Mouse (Mus musculus) hindbrain, embryonic 13.5 days (tissue): ENCODE data around the gene Slc16a1. TPM values are rescaled to one million over a fixed set of nuclear protein-coding genes. Genes with fewer than 3 reads are reported as not detected.
"Not testable (repeated sequence)": the region's sequence is repeated elsewhere in the genome, so short reads cannot be mapped to it uniquely, and the experiment has no call there.

Experiments used
- ATAC-seq: fragments of 200-750 bp; cut with Nextera tagmentation; 2 replicates; pipeline ENCODE4 v1.8.0; 2017; ENCODE audit warnings: moderate TSS enrichment; ENCODE audit not compliant: low FRiP score
- H3K27ac ChIP-seq: fragments of 300-500 bp; sonication (generic); 2 replicates; pipeline ENCODE4 v1.5.1; 2015; ENCODE audit warnings: inconsistent platforms, mild to moderate bottlenecking, moderate library complexity
- H3K27me3 ChIP-seq: fragments of 300-500 bp; sonication (generic); 2 replicates; pipeline ENCODE4 v1.6.1; 2015; ENCODE audit warnings: mild to moderate bottlenecking, inconsistent platforms
- H3K36me3 ChIP-seq: fragments of 300-500 bp; sonication (generic); 2 replicates; pipeline ENCODE4 v1.6.1; 2015; ENCODE audit warnings: mild to moderate bottlenecking, inconsistent platforms
- H3K4me1 ChIP-seq: fragments of 300-500 bp; sonication (generic); replicated peaks from 2 replicates; pipeline ENCODE4 v1.6.1; 2015; ENCODE audit warnings: inconsistent platforms
- H3K4me2 ChIP-seq: fragments of 300-500 bp; sonication (generic); 2 replicates; pipeline ENCODE4 v1.6.1; 2015; ENCODE audit warnings: inconsistent platforms, mild to moderate bottlenecking, moderate library complexity
- H3K4me3 ChIP-seq: fragments of 300-500 bp; sonication (generic); 2 replicates; pipeline ENCODE4 v1.5.1; 2015; ENCODE audit warnings: mild to moderate bottlenecking, inconsistent platforms
- H3K9ac ChIP-seq: fragments of 300-500 bp; sonication (generic); 2 replicates; pipeline ENCODE4 v1.6.1; 2015; ENCODE audit warnings: mild to moderate bottlenecking, inconsistent platforms
- H3K9me3 ChIP-seq: fragments of 300-500 bp; sonication (generic); 2 replicates; pipeline ENCODE4 v1.6.1; 2016; ENCODE audit warnings: inconsistent platforms
- WGBS: fragments of 180-500 bp; shearing (Covaris S2); methylation state at CpG from one replicate; pipeline ENCODE4 v1.1.7; 2015; 5-methylcytosine and 5-hydroxymethylcytosine counted together
- polyA plus RNA-seq: library from polyadenylated mRNA; unstranded; fragments of >200 nt; fragmentation: Nextera tagmentation; extraction: Ambion mirVana; gene quantifications from 2 replicates; pipeline ENCODE4 v1.2.1, GENCODE M21; 2015

Slc16a1 gene
- polyA plus RNA-seq, 1 experiment from 2014 or later = 8.4 TPM

DNA sequence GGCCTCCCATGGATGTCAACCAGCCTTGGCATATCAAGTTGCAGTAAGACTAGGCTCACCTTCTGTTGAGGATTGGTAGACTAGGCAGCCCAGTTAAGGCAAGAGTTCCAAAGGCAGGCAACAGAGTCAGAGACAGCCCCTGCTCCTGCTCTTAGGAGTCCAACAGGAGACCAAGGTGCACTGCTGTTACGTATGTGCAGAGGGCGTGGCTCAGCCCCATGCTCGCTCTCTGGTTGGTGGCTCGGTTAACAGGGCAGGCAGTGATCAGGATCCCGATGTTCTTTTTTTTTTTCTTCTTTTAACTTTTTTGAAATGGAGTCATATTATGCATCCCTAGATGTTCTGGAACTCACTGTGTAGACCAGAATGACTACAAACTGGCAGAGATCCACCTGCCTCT, 30.5 kb downstream of the Slc16a1 start:
- WGBS = 90% methylated on average over 5 of the region's 5 CpGs

DNA sequence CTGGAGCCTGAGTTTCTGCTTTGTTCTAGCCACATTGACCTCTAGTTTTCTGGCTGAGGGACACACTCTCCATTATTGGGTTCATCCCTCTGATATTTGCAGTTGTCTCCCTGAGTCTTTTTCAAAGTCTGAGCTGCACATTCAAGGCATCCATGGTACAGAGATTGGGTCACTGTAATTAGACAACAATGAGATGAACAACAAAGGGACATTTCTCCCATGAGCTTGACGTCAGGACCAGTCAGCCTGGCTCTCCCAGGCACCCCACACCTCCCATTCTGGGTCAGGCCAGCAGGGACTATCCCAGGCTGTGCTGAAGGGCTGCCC, 31.4 kb downstream of the Slc16a1 start:
- Histone ChIP-seq H3K36me3 (no peaks in the 10 kb centered on the region), H3K27ac (no peak overlapping the region), H3K4me2 (no peak overlapping the region), H3K9me3 (no peaks in the 10 kb centered on the region), H3K4me1 (peaks cover 27% of the 10 kb centered on the region), H3K27me3 (no peaks in the 10 kb centered on the region), H3K4me3 (no peak overlapping the region), H3K9ac (no peak overlapping the region)
- 0 out of 2 replicates have a peak, but pooled peaks have one; percentile 41 for ATAC-seq
- 12% methylated on average over 1 of the region's 1 CpGs for WGBS

More for the DNA sequence above, 30.5 kb downstream of the Slc16a1 start:
- no peaks in the 10 kb centered on the region for H3K27me3 ChIP-seq
- no peaks in the 10 kb centered on the region for H3K9me3 ChIP-seq
- no peaks in the 10 kb centered on the region for H3K36me3 ChIP-seq
- no peak overlapping the region for H3K4me2 ChIP-seq
- no peak for ATAC-seq
- no peak overlapping the region for H3K27ac ChIP-seq
- H3K4me3 ChIP-seq = no peak overlapping the region
- H3K9ac ChIP-seq = no peak overlapping the region
- peaks cover 19% of the 10 kb centered on the region for H3K4me1 ChIP-seq

DNA sequence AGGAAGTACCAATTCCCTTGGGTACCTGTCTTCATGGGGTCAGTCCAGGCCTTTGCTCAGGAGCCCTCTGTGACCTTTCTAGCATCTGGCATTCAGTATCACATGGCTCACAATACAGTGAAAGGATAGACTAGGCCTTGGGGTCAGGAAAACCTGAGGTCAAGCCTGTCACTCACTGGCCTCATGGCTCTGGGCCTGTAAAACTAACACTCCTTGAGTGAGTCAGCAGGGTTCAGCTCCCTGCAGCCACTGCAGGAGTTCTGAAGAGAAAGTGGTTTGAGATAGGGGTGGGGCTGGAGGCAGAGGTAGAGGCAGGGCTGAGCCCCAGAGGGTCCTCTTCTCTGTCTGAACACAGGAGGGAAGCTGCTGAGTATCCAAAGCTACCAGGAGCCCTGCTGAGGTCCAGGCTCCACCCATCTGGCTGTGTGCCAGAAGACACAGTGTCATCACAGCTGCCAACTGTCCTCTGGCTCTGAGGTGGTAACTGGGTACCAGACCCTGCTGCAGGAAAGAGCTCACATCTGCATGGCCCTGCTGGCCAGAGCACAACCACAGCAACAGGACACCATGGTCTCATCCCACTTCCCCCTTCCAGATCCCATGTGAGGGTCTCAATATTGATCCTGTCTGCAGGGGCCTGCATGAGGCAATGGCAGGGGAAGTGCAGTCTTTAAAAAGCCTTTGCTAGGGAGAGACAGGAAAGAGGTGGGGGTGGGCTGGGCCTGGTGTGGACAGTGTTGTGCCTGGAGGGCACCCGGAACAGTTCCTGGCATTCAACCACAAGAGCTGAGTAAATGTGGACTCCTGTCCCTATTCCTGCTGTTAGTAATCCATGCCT, 31.9 kb downstream of the Slc16a1 start:
- peak; percentile 44; the same call in 1 of the 2 replicates for ATAC-seq
- H3K4me3 ChIP-seq, H3K36me3 ChIP-seq, H3K4me2 ChIP-seq, H3K9ac ChIP-seq, H3K27ac ChIP-seq, H3K27me3 ChIP-seq, H3K9me3 ChIP-seq: not testable (repeated sequence)
- peaks cover 33% of the 10 kb centered on the region for H3K4me1 ChIP-seq
- 32% methylated on average over 1 of the region's 1 CpGs for WGBS

DNA sequence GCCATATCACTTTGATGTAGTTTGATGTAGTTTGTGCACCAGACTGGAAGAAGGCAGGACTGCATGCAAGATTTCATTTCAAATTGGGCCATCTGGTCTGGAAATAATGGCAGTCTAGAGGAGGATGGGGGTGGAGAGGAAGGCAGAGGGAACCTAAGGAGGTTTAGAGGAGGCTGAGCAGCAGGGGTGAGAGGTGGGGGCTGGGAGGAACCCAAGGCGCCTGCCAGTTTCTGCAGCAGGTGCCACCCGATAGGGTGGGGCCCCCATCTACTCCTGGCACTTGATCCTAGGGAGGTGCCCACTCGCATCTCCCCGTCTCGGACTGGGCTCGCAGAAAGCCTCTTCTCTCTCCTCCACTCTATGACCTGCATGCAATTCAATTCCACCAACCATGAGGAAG, 33.1 kb downstream of the Slc16a1 start:
- 72% methylated on average over 6 of the region's 6 CpGs for WGBS
- peaks cover 37% of the 10 kb centered on the region for H3K4me1 ChIP-seq
- ATAC-seq = no peak

DNA sequence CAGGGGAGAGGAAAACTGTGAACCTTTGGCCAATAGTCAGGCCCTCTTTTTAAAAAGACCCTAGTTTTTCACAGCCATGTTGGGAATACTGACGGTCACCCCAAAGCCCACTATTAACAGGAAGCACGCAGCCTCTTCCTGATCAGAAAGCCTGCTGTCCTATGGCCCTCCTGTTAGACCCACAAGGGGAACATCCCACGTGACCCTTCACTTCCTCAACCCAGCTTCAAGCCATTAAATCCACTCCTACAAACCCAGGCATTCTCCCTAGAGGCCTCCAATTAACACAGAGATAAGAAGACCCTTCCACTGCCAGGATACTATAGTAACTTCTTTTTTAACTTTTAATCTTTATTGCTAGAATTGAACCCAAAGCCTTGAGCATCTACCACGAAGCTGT, 33.6 kb downstream of the Slc16a1 start:
- Histone ChIP-seq H3K4me1 (peaks cover 37% of the 10 kb centered on the region), H3K9ac (no peak overlapping the region), H3K9me3 (no peaks in the 10 kb centered on the region), H3K4me3 (no peak overlapping the region), H3K4me2 (no peak overlapping the region), H3K27ac (no peak overlapping the region), H3K36me3 (no peaks in the 10 kb centered on the region), H3K27me3 (no peaks in the 10 kb centered on the region)
- ATAC-seq = no peak
- WGBS = 67% methylated on average over 4 of the region's 4 CpGs

More for the DNA sequence above, 33.1 kb downstream of the Slc16a1 start:
- no peaks in the 10 kb centered on the region for H3K36me3 ChIP-seq
- H3K27ac ChIP-seq = no peak overlapping the region
- H3K4me3 ChIP-seq = no peak overlapping the region
- H3K27me3 ChIP-seq = no peaks in the 10 kb centered on the region
- no peak overlapping the region for H3K9ac ChIP-seq
- no peaks in the 10 kb centered on the region for H3K9me3 ChIP-seq
- H3K4me2 ChIP-seq = no peak overlapping the region

DNA sequence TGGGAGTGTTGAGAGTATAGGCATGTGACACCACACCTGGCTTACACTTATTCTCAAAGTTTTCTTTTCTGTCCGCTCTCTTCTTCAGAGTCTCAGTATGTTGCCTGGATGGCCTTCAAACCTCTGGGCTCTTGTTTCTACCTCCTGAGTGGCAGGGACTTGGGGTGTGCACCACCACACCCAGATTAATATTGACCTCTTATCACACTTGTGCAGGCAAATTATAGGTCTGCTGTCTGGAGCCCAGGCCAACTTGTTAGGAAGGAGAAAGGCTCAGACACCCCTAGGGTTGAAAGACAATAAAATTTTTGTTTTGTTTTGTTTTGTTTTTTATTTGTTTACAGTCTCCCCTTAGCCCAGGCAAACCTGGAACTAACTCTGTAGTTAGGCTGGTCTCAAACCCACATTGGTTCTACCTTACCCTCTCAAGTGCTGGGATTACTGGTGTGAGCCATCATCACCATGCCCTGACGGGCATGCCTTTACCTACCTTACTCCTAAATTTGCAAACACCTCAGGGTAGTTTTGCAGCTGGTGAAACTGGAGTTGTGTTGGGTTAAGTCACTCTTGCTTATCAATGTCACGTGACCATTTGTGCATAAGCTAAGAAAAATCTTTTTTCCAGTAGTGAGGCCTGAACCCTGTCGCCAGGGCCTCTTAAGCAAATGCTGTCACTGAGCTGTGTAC, 35.3 kb downstream of the Slc16a1 start:
- no peak overlapping the region for H3K9ac ChIP-seq
- H3K27me3 ChIP-seq = no peaks in the 10 kb centered on the region
- no peaks in the 10 kb centered on the region for H3K36me3 ChIP-seq
- H3K9me3 ChIP-seq = no peaks in the 10 kb centered on the region
- peaks cover 37% of the 10 kb centered on the region for H3K4me1 ChIP-seq
- H3K4me3 ChIP-seq = no peak overlapping the region
- ATAC-seq = no peak
- no peak overlapping the region for H3K4me2 ChIP-seq
- 76% methylated on average over 4 of the region's 4 CpGs for WGBS
- H3K27ac ChIP-seq = no peak overlapping the region

DNA sequence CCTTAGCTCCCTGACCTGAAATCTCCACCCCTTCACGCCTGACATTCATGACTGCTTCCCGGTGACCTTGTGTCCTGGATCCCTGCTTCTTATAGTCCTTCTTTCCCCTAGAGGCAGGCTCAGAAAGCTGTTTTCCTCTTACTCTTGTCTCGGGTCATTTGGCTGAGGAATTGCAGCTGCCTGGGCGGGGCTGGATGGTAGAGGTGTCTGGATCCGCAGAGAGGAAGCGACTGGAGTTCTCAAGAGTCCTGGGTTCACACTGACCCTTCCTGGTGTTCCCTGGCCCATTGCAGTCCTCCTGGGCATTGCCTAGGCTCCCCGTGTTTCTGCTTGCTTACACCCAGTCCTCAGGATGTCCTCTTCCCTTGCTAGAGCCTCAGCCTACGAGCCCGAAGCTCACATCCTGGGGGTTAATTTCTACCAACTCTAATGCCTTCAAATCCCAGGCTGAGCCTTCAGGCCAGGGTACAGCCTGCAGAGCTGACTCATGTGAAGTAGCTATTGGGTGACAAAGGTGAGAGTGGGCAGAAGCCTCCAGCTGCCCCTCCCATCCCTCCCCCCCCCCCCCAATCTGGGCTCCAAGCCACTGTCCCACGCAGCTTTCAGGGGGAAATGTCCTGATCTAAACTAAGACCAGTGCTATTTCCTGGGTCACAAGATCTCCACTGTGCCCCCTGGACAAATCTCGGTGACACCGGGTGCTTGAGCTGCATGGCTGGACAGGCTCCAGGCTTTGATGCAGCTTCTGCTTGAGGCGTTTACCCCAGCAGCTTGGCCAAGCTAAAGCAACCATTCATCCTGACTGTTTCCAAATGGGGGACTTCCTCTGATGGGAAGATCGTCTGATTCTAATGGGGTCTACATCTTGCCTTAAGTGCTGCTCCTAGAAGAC, 36.1 kb downstream of the Slc16a1 start:
- Histone ChIP-seq H3K9ac (peak overlapping the region; percentile 63), H3K27ac (no peak overlapping the region; the same call in 1 of the 2 replicates), H3K36me3 (no peaks in the 10 kb centered on the region), H3K9me3 (no peaks in the 10 kb centered on the region), H3K4me3 (peak overlapping the region; percentile 45), H3K27me3 (no peaks in the 10 kb centered on the region), H3K4me1 (peaks cover 36% of the 10 kb centered on the region), H3K4me2 (peak overlapping the region; percentile 70)
- WGBS = 29% methylated on average over 14 of the region's 14 CpGs
- ATAC-seq = peak; percentile 17; the same call in 1 of the 2 replicates

DNA sequence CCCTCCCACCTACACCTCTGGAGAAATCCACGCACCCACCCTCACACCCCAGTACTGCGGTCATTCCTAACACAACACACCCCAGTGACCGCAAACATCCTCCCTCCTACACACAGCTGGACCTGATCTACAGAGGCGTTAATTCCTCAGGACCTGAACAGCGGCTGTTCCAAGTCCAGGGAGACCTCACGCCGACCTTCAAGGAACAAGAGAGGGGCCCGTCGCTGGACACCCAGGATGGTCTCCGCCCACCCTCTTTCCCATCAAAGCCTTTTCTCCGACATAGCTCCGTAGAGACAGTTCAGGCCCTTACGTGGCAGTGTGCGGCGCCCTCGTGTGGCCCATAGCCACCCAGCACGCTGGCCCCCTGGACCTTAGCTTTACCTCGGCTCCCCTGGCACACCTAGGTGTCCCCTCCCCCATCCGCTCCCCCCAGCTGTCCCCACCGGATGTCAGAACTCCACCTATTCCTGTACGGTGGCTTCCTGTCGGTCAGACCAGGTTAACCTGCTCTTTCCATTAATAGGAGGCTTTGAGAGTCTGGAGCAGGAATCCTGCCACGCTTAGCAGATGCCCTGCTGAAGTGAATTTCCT, 36.9 kb downstream of the Slc16a1 start:
- peak overlapping the region; percentile 70 for H3K4me2 ChIP-seq
- H3K27ac ChIP-seq = peak overlapping the region; percentile 45; the same call in 1 of the 2 replicates
- H3K4me1 ChIP-seq = peaks cover 28% of the 10 kb centered on the region
- H3K27me3 ChIP-seq = no peaks in the 10 kb centered on the region
- peak overlapping the region; percentile 45 for H3K4me3 ChIP-seq
- no peaks in the 10 kb centered on the region for H3K9me3 ChIP-seq
- H3K9ac ChIP-seq = peak overlapping the region; percentile 63
- 6% methylated on average over 23 of the region's 23 CpGs for WGBS
- ATAC-seq = peak; percentile 90
- no peaks in the 10 kb centered on the region for H3K36me3 ChIP-seq

DNA sequence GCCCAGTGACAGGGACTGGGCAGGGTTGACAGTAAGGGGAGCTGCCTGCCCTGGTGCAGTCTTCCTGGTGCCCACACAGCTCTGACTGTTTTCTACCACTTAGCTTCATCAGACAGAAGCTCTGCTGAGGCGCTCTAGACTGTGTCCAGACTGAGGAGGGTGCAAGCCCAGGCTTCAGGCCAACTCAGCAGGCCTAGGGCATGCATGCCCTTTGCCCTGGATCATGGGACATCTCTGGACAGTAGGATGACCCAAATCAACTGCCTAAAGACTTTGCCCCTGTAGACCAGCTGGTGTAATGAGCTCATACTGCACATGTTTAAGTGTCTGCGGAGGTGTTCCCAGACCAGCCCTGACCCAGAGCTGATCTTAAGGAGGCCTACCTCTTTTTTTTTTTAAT, 39.3 kb downstream of the Slc16a1 start:
- no peak overlapping the region for H3K4me3 ChIP-seq
- H3K4me2 ChIP-seq = no peak overlapping the region
- H3K27ac ChIP-seq = no peak overlapping the region
- ATAC-seq = no peak
- no peak overlapping the region for H3K9ac ChIP-seq
- no peaks in the 10 kb centered on the region for H3K36me3 ChIP-seq
- H3K4me1 ChIP-seq = peaks cover 18% of the 10 kb centered on the region
- H3K9me3 ChIP-seq = no peaks in the 10 kb centered on the region
- H3K27me3 ChIP-seq = no peaks in the 10 kb centered on the region
- 97% methylated on average over 2 of the region's 2 CpGs for whole genome bisulfite sequencing

DNA sequence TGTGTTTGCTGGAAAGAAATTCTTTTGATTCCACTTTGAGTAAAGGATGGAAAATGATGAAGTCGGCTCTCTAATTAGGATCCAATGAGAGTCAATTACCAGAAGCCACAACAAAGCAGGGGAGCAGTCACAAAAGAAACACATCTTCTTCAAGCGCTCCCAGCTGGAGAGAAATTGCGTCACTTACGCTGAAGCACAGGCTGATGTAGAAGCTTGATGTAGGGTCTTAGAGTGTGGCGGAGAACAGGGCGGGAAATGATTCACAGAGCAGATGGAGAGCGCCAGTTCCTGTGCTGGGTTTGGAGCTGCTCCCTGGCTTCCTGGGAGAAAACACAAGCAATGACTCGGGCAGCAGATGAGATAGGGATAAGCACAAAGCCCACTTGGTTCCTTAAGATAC, 40.4 kb downstream of the Slc16a1 start:
- H3K36me3 ChIP-seq = no peaks in the 10 kb centered on the region
- peaks cover 18% of the 10 kb centered on the region for H3K4me1 ChIP-seq
- H3K9ac ChIP-seq = no peak overlapping the region
- no peak for ATAC-seq
- WGBS = 87% methylated on average over 8 of the region's 8 CpGs
- no peak overlapping the region for H3K4me2 ChIP-seq
- no peak overlapping the region for H3K4me3 ChIP-seq
- H3K27ac ChIP-seq = no peak overlapping the region
- H3K9me3 ChIP-seq = no peaks in the 10 kb centered on the region
- no peaks in the 10 kb centered on the region for H3K27me3 ChIP-seq

DNA sequence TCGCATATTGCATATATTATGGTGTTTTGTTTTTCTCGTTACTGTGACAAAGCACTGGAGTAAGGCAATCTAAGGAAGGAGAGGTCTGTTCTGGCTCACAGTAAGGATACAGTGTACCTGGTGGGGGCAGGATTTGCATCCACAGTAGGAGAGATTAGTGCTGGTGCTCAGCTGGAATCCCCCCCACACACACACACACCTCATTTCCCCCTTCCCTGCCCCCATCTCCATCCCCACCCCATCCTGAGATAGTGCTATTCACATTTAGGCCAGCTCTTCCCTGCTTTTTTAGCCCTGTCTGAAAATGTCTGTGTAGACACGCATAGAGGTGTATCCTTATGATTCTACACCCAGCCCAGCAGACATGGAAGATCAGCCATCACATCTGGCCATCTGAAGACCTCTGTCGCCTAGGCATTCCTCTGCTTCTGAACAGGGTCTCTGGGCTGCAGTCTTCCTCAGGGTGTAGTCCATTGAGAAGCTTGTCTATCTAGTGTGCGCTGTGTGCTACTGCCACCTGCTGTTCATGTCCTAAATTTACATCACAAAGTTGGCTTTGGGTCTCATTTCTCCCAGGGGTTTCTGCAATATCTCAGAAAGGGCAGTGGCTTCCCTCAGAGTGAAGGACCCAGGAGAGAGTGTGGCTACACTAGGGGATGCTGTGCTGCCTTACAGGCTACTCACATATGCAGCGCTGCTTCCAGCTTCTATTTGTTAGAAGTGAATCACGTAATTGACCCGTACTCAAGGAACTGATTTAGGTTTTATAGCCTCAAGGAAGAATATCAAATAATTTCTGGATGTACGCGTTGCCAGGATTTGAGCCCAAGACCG, 44.4 kb downstream of the Slc16a1 start:
- no peaks in the 10 kb centered on the region for H3K9me3 ChIP-seq
- no peaks in the 10 kb centered on the region for H3K4me1 ChIP-seq
- no peaks in the 10 kb centered on the region for H3K27me3 ChIP-seq
- ATAC-seq = peak; percentile 66; the same call in 1 of the 2 replicates
- no peaks in the 10 kb centered on the region for H3K36me3 ChIP-seq
- H3K27ac ChIP-seq = no peak overlapping the region
- H3K4me2 ChIP-seq = no peak overlapping the region
- WGBS = 58% methylated on average over 11 of the region's 11 CpGs
- H3K4me3 ChIP-seq = no peak overlapping the region
- H3K9ac ChIP-seq = no peak overlapping the region
